Mouse (Mus musculus) forebrain, postnatal 0 days (tissue): ENCODE measurements at regions not wholly inside any gene's neighbourhood (a gene's known extent, or its start where the extent isn't known, plus 50 kb on each side); places are given as distances from the start of the nearest gene placed in this dataset.

ENCODE experiments used
- ATAC-seq: fragments of 200-750 bp; cut with Nextera tagmentation; 2 replicates; pipeline ENCODE4 v1.8.0; 2017; ENCODE audit warnings: mild to moderate bottlenecking, moderate library complexity
- DNase-seq: peaks from one replicate; pipeline ENCODE4 v3.0.0-alpha.2; 2015
- H3K27ac ChIP-seq: fragments of 300-500 bp; sonication (generic); 2 replicates; pipeline ENCODE4 v1.5.1; 2014; ENCODE audit warnings: low read depth, mild to moderate bottlenecking, antibody characterized with exemption, low read length, moderate library complexity, mixed read lengths
- H3K27me3 ChIP-seq: fragments of 300-500 bp; sonication (generic); 2 replicates; pipeline ENCODE4 v1.6.1; 2014; ENCODE audit warnings: mild to moderate bottlenecking, low read length, mixed read lengths; ENCODE audit not compliant: insufficient read depth
- H3K36me3 ChIP-seq: fragments of 300-500 bp; sonication (generic); 2 replicates; pipeline ENCODE4 v1.6.1; 2014; ENCODE audit warnings: mild to moderate bottlenecking, moderate library complexity; ENCODE audit not compliant: insufficient read depth
- H3K4me1 ChIP-seq: fragments of 300-500 bp; sonication (generic); 2 replicates; pipeline ENCODE4 v1.6.1; 2014; ENCODE audit warnings: antibody characterized with exemption; ENCODE audit not compliant: insufficient read depth
- H3K4me2 ChIP-seq: fragments of 300-500 bp; sonication (generic); 2 replicates; pipeline ENCODE4 v1.6.1; 2014; ENCODE audit warnings: low read depth, mild to moderate bottlenecking, moderate library complexity
- H3K4me3 ChIP-seq: fragments of 300-500 bp; sonication (generic); 2 replicates; pipeline ENCODE4 v1.5.1; 2014; ENCODE audit warnings: low read depth, low read length, mixed read lengths
- H3K9ac ChIP-seq: fragments of 300-500 bp; sonication (generic); 2 replicates; pipeline ENCODE4 v1.6.1; 2014; ENCODE audit warnings: mild to moderate bottlenecking
- H3K9me3 ChIP-seq: fragments of 300-500 bp; sonication (generic); 2 replicates; pipeline ENCODE4 v1.6.1; 2016; ENCODE audit warnings: low read length
- CTCF ChIP-seq: sonication (generic); IDR thresholded peaks from 2 replicates; pipeline ENCODE4 v1.5.1; 2016; ENCODE audit warnings: antibody characterized with exemption, control low read depth, low read depth
- WGBS: fragments of 180-500 bp; shearing (Covaris S2); extraction: QIAGEN DNeasy Blood & Tissue Kit; methylation state at CpG from one replicate; pipeline ENCODE4 v1.1.7; 2014; 5-methylcytosine and 5-hydroxymethylcytosine counted together

GRCm38 (mm10) chr13:30042689-30043320 is 56.9 kb upstream of the E2f3 start:
- no peaks in the 10 kb centered on the region for H3K4me1 ChIP-seq
- H3K9me3 ChIP-seq: no peaks in the 10 kb centered on the region
- H3K27me3 ChIP-seq: no peaks in the 10 kb centered on the region
- ATAC-seq (no peak), DNase-seq (no peak)
- no peak overlapping the region for H3K27ac ChIP-seq
- WGBS: 57% methylated on average over 15 of the region's 15 CpGs
- no peak overlapping the region for H3K4me3 ChIP-seq
- H3K36me3 ChIP-seq: no peaks in the 10 kb centered on the region
- TF ChIP-seq CTCF: no peak
- no peak overlapping the region for H3K9ac ChIP-seq
- no peak overlapping the region for H3K4me2 ChIP-seq

- no peak for TF ChIP-seq CTCF
- no peak overlapping the region for H3K4me3 ChIP-seq
- H3K27ac ChIP-seq: no peak overlapping the region
- no peak overlapping the region for H3K9ac ChIP-seq
- H3K36me3 ChIP-seq: no peaks in the 10 kb centered on the region
- no peak for ATAC-seq
- no peaks in the 10 kb centered on the region for H3K9me3 ChIP-seq
- DNase-seq: no peak
- no peak overlapping the region for H3K4me2 ChIP-seq
- H3K27me3 ChIP-seq: no peaks in the 10 kb centered on the region
- no peaks in the 10 kb centered on the region for H3K4me1 ChIP-seq
- 69% methylated on average over 3 of the region's 3 CpGs for WGBS
Measured at GRCm38 (mm10) chr13:30041501-30042295, 55.8 kb upstream of the E2f3 start.

GRCm38 (mm10) chr13:30040288-30040687 is 54.4 kb upstream of the E2f3 start:
- no peaks in the 10 kb centered on the region for H3K27me3 ChIP-seq
- H3K36me3 ChIP-seq: no peaks in the 10 kb centered on the region
- no peaks in the 10 kb centered on the region for H3K9me3 ChIP-seq
- 65% methylated on average over 4 of the region's 4 CpGs for WGBS
- no peak overlapping the region for H3K27ac ChIP-seq
- no peak overlapping the region for H3K4me2 ChIP-seq
- no peak for TF ChIP-seq CTCF
- no peak overlapping the region for H3K9ac ChIP-seq
- DNase-seq (no peak), ATAC-seq (no peak)
- H3K4me1 ChIP-seq: no peaks in the 10 kb centered on the region
- no peak overlapping the region for H3K4me3 ChIP-seq

GRCm38 (mm10) chr13:30039791-30040190 is 53.9 kb upstream of the E2f3 start:
- Histone ChIP-seq H3K9me3 (no peaks in the 10 kb centered on the region), H3K4me1 (no peaks in the 10 kb centered on the region), H3K9ac (no peak overlapping the region), H3K4me3 (no peak overlapping the region), H3K4me2 (no peak overlapping the region), H3K27ac (no peak overlapping the region), H3K36me3 (no peaks in the 10 kb centered on the region), H3K27me3 (no peaks in the 10 kb centered on the region)
- 70% methylated on average over 2 of the region's 2 CpGs for WGBS
- no peak for DNase-seq
- no peak for ATAC-seq
- TF ChIP-seq CTCF: no peak

- H3K4me1 ChIP-seq: no peaks in the 10 kb centered on the region
Measured at GRCm38 (mm10) chr13:30036561-30036960, 50.7 kb upstream of the E2f3 start.

GRCm38 (mm10) chr13:30036071-30036470 is 50.2 kb upstream of the E2f3 start:
- 93% methylated on average over 3 of the region's 3 CpGs for WGBS
- Histone ChIP-seq H3K27ac (no peak overlapping the region), H3K36me3 (no peaks in the 10 kb centered on the region), H3K4me1 (no peaks in the 10 kb centered on the region), H3K9ac (no peak overlapping the region), H3K9me3 (no peaks in the 10 kb centered on the region), H3K27me3 (no peaks in the 10 kb centered on the region), H3K4me2 (no peak overlapping the region), H3K4me3 (no peak overlapping the region)
- no peak for ATAC-seq
- no peak for TF ChIP-seq CTCF
- no peak for DNase-seq

More at GRCm38 (mm10) chr13:30036561-30036960, 50.7 kb upstream of the E2f3 start:
- H3K4me2 ChIP-seq: no peak overlapping the region
- H3K27me3 ChIP-seq: no peaks in the 10 kb centered on the region
- 72% methylated on average over 8 of the region's 8 CpGs for WGBS
- H3K9me3 ChIP-seq: no peaks in the 10 kb centered on the region
- ATAC-seq (no peak), DNase-seq (no peak)
- no peak overlapping the region for H3K9ac ChIP-seq
- H3K27ac ChIP-seq: no peak overlapping the region
- no peak for TF ChIP-seq CTCF
- no peak overlapping the region for H3K4me3 ChIP-seq
- no peaks in the 10 kb centered on the region for H3K36me3 ChIP-seq
